Mouse (Mus musculus) embryo, embryonic 11 days (tissue): ENCODE measurements at regions not wholly inside any gene's neighbourhood (a gene's known extent, or its start where the extent isn't known, plus 50 kb on each side); places are given as distances from the start of the nearest gene placed in this dataset.
"Not testable (repeated sequence)": the region's sequence is repeated elsewhere in the genome, so short reads cannot be mapped to it uniquely, and the experiment has no call there.

Source experiments
- DNase-seq: peaks from one replicate; pipeline ENCODE4 v3.0.0-alpha.2; 2015

DNA sequence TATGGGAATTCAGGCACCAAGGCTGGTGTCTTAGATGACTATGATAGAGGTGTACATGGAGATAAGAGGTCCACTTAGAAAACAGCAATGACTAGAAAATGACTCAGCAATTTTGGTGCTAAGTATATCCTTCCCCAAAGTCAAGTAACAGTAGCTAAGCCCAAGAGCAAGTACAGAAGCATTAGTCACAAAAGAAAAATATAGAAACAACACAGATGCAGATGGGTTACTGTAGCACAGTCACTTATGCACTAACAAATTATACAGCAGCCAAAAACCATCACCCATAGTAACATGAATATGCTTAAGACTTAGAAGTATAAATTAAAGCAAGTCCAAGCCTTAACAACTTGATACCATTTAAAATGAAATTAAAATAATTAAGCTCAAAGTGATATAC lies 378.5 kb upstream of the Meis2 start:
- DNase-seq: no peak

DNA sequence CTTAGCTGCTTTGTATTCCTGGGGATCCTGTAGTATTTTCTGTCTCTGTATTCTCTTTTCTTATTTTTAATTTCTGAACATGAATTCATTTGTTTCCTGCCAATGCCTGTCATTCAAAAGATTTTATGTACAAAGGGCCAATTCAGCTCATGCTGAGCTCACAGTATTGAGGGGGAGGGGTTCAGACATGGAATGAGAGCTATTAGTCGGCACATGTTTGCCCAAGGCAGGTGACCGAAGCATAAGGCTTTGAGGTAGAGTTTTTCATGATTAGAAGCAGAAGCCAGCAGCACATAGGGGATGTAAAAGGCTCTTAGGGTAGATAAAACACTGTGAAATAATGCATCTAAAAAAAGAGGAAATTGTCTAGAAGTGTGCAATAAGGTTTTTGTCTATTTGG lies 374.6 kb upstream of the Meis2 start:
- peak; percentile 14 for DNase-seq

DNA sequence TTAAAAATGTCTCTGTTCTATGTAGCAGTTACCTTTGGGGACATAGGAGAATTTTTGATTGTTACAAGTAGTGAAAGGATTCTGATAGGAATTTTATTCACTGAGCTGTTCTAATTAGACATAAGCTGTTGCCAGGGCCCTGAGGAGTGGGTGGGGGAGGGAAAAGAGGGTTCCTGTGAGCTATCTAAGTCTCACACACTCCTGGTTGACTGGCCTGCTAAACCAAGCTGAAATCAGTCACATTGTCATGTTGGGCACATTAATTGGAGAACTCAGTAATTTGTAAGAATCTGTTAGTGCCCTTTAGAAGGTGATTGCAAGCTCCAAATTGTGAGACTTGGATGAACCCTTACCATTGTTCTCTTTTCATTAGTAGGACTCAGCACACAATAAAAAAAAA lies 367.8 kb upstream of the Meis2 start:
- DNase-seq: no peak

DNA sequence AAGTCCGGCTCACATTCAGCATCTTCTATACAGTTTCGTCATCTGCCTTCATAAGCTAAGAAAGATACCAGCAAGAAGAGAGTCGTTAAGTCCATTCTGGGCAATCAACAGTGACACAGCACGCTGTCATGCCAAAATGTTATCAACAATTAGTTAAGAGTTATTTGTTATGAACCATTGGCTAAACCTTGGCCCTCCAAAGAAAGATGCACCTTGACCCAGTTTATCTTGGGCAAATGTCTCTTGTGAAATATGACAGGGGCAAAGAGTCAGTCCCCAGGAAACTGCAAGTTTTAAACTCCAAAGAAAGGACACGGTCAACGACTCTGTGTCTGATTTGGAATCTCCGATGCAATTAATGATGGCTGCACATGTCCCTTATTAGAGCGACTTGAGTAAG lies 358.5 kb upstream of the Meis2 start:
- no peak for DNase-seq

DNA sequence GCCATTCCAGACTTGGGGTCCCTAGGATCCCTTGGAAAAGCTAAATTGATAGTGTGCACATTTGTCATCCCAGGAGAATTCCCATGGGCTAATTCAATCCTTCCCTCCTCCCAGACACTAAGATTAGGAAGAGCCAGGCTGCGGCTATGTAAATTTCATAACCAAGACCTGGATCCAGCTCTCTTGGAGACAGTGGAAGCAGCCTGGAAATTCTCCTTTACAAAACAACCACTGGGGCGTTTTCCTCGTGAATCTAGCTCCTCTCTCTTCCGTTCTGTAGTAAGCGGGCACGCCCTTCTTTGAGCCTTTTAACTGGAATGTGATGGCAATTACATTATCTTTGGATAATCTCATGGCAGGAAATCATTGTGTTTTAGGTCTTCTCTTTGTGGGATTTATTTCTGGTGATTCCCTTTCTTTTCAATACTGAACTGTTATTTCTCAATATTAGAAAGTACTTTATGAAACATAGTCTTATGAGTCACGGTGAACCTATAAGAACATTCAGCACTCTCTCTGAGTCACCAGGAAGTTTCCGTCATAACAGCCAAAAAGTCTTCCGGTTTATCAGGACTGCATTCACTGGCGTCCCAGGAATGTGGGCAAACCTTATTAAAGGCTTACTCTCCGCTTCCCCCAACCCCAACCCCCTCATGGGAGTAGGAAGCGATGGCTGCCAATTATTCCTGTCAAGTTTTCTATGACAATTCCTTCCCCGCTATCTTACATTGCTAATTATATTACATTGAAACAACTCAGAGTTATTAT lies 352.0 kb upstream of the Meis2 start:
- peak; percentile 4 for DNase-seq

DNA sequence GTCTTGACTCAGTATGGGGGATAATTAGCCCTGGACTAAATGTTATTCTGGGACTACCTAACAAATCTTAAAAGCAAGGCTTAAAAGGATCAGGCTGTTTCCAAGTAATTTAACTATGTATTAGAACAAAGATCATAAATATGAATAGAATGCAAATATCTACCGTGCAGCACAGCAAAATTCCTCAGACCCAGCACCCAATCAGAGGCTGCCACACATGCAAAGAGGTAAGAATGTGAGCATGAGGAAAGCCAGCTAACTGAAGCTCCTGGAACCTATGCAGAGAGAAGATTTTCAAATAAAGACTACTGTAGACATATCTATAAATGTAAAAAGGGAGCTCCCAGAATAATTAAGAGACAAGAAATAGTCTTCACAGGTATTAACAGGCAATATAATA lies 350.1 kb upstream of the Meis2 start:
- DNase-seq: no peak

DNA sequence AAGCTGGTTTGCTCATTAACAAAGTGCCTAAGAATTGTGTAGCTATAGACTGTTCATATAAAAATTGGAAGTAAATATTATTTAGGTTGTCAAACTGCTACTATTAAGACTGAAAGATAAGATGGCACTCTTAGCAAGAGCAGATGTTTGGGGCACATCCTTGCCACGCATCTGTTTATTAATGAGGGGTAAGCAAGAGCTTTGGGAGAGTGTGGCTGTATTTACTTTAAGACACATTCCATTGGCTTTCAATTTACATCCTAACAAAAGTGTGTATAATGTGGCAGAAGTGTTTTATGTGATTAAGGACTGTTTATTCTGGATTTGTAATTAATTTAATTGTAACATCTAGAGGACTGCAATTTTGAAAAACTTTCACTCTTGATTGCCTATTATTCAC lies 336.5 kb upstream of the Meis2 start:
- DNase-seq: no peak

DNA sequence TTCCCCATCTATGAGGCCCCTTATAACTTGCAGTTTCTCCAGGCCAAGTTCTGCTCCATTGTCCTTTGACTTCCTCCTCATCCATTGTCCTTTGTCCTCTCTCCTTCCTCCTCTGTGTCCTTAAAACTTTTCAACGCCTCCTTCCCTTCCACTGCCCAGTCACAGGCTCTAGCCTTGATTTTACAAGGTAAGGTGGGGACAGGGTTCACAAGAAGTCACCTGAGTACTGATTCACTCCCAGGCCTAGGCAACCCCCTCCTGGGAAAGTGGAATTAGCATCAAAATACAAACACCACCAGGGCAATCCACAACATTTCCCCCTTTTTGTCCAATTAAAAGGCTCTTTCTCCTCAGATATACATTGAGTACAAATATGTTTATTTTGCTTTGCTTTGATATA lies 334.3 kb upstream of the Meis2 start:
- DNase-seq: no peak

DNA sequence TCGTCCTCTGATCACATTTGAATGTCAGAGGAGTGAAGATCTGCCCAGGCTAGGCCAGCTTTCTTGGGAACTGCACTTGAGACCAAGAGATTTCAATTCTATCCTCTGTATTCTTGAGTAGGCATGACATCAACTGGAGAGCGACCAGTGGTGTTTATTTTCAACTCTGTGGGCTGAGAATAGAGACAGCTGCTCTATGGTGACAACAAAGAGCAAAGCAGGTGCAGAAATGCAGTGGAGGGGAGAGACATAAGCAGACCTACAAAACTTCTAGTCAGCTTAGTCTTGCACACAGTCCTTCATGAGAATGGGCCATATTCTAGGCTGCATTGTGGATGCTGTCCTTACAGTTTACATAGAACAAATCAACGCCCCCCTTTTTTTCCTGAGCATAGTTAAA lies 303.2 kb upstream of the Meis2 start:
- DNase-seq: no peak

DNA sequence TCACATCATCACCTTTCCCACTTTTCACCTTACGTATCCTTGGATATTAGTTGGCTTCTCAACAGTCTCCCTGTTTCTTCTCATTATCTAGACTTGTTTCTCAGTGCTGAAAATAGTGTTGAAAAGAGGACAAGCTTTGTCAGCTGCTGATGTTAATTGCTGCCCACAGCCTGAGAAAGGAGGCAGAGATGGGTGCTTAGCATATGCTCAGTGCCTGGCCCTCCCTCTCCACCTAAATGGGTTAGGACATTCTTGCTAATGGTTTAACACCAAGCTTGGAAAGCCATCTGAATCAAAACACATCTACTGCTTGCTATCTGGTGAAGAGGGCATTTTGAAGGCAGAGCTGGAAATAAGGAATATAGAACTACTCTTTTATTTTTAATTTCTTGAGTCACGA lies 298.5 kb upstream of the Meis2 start:
- DNase-seq: no peak

DNA sequence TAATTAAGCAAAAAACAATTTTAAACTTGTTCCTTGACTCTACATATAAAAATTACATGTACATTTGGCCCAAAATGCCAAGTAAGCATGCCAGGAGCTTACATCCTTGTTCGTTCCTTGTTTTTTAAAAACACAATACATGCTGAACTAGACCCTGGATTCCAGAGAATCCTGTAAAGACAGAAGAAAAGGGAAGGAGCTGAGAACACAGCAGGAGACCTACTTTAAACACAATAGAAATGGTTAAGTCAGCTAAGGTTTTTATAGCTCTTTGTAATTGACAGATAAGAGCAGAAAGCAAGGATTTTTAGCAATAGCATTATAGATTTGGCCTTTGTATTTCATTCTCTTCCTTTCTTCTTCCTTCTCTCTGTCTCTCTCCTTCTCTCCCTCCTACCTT lies 292.5 kb upstream of the Meis2 start:
- DNase-seq: no peak

DNA sequence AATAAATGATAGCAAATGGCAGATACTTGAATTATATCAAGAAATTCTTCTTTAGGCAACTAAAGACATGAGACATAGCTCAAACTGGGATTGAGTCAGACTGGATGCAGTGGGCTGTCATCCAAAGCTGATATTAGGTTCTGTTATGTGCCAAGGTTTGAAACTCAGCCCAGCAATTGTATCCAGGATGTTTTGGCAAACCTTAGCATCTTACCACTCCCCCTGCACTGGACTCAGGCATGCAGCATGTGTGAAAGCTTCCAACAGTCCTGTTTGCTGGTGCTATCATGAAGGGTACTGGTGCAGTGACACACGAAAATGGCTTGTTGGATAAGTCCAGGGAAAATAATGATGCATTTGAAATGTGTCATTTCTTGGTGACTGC lies 282.9 kb upstream of the Meis2 start:
- DNase-seq: no peak

DNA sequence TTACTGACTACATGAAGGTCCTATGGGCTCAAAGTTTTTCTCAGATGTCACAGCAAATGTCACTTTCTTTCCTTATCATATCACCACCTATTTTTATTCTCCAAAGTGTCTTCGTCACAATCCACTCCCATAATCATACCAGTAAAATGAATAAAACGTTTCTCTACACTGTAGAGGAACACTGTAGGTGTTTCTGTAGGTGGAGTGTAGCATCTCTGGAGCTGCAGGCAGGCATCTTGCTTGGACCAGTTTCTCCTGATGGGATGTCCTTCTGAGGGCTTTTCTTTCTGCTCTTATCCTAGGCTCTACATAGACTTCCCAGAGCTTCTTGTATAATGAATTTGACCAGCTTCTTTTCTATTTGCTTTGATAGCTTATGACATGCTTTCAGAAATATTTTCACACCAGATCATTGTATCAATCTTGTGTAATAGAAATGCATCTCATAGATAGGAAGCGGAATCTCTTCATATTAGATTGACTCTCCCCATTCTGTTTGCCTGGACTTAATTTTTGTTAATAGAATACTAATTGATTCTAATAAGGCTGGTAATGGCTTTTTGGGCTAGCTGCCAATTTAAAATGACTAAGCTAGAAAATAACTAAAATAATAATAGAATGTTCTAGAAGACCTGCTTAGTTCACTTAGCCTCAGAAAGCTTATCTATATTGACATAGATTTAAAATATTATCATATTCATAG lies 282.3 kb upstream of the Meis2 start:
- no peak for DNase-seq

DNA sequence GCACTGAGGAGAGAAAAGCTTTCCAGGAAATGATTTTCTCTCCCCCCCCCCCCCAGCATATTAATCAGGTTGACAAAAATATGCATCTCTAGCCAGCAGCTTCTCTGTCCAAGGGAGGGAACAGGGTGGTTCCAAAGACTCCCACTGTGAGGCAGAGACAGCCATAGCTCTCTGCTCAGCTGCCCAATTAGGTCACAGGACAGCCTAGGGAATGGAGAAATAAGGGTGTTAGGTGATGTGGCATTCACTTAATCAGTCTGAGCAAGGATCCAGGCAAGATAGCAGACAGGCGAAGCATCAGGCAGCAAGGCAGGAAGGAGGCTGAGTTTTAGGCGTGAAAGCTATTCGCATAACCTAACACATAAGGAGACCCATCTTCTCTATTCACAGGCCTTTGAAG lies 266.2 kb upstream of the Meis2 start:
- no peak for DNase-seq

DNA sequence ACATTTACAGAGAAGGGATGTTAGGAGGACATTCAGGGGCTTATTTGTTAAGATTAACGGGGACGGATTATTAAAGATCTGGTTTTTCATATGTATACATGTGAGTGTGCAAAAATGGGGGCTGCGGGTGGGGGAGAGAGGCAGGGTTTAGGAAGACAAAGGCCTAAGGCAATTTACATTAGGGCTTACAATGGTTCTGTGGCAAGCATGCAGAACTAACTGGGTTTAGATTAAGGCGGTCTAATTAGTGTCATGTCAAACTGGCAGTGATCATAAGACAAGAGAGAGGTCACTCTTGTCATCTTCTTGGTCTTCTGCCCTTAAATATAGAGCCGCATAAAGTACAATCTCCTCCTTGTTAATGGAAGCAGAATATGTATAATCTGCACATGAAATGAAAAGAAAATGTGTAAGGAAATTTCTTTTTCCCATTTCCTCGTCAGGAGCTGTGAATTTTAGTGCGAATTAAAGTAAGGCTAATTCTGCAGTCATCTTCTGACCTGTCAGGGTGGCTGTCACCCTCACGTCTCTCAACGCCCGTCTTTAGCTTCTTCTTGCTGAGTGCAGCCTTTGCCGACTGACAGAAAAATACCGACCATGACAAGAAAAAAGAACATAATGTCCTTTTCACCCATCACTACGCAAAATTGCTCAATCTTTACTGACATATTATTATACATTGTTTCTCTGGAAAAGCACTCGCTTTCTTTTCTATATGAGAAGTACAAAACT lies 256.6 kb upstream of the Meis2 start:
- no peak for DNase-seq

DNA sequence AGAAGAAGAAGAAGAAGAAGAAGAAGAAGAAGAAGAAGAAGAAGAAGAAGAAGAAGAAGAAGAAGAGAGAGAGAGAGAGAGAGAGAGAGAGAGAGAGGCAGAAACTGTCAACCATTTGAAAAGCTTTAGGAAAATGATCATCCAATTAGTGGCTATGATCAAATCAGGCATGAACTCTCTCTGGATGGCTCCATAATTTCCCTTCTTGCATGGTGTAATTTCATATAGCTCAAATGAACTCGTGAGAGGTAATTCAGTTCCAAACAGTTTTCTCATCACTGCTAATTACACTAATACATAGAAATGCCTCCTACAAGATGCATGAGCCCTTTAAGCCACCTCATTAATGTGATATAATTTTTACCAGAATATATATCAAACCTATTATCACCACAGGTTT lies 233.9 kb upstream of the Meis2 start:
- DNase-seq: no peak

DNA sequence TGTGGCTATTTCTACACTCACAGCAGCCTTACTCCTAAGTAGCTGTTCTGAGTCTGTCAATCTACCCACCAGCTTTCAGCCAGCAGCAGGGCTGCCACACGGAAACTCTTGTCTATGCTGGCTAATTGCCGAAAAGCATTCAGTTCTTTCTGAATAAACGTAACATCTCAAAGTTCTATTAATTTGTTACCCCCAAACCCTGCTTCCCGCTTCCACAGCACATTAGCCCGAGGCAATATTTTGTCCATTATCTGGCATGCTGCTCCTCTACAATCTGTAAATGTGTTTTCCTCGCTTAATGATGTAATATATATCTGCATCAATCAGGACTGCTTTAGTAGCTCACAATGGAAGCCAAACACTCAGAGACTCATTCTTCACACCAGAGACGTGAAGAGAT lies 224.2 kb upstream of the Meis2 start:
- no peak for DNase-seq

DNA sequence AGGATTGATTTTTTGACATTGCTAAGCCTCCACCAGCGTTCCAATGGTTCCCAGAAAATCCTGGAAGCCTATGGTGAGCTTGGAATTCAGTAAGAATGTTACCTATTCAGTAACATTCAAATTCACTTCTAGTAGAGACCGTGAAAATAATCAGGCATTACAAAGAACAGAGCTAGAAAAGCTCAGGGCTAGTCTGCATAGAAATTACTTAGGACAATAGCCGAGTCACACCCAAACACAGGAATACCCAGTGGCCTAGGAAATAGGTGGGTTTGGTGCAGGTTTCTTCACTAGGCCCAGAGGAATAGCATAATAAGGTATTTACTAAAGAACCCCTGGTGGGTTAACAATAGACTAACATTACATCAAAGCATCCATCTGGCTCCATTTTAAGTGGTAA lies 177.6 kb upstream of the Meis2 start:
- DNase-seq: not testable (repeated sequence)

DNA sequence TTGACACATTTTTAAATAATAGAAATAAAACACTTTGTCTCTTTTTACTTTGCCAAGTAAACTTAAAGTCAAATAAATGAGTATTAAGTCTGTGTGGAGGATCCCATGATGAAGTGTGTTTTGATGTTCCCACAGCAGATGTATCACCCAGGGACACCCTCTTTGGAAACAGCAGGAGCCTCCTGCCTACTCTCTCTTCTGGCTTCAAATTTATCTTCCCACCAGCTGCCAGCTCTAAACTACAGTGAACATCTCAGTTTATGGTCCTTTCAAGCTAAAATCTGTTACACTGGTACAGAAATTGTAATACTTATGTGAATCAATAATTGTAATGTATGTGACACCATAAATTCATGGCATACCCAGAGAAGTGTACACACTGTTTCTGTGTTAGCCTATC lies 171.1 kb upstream of the Meis2 start:
- DNase-seq: no peak

DNA sequence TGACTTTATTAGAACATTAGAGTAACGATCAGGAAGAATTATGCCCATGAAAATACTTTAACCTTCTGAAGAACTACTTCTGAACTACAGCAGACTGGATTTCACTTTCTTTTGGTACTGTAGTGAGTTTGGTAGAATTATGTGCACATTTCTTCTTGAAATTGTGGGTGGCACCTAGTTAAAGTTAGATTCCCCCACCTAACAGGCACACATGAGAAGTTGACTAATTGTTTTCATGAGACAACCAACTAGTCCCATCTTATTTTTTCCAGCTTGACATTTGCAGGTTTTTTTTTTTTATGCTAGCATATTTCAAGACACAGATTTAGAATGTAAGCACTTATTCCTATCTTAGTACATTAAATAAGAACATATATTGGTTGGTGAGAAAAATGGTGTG lies 167.2 kb upstream of the Meis2 start:
- DNase-seq: no peak

DNA sequence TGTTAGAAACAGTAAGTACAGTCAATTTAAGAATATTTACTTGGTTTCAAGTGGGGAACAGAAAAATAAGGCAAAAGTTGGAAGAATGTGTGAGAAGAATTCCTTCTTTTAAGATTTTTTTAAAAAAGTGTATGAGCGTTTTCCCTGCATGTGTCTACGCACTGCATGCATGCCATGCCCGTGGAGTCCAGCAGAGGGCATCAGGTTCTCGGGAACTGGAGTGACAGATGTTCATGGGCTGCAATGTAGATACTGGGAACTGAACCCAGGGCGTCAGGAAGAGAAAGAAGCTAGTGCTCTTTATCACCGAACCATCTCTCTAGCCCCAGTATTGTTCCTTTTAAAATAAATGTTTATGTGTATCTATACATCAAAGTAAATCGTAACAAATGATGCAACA lies 150.8 kb upstream of the Meis2 start:
- DNase-seq: peak; percentile 34

DNA sequence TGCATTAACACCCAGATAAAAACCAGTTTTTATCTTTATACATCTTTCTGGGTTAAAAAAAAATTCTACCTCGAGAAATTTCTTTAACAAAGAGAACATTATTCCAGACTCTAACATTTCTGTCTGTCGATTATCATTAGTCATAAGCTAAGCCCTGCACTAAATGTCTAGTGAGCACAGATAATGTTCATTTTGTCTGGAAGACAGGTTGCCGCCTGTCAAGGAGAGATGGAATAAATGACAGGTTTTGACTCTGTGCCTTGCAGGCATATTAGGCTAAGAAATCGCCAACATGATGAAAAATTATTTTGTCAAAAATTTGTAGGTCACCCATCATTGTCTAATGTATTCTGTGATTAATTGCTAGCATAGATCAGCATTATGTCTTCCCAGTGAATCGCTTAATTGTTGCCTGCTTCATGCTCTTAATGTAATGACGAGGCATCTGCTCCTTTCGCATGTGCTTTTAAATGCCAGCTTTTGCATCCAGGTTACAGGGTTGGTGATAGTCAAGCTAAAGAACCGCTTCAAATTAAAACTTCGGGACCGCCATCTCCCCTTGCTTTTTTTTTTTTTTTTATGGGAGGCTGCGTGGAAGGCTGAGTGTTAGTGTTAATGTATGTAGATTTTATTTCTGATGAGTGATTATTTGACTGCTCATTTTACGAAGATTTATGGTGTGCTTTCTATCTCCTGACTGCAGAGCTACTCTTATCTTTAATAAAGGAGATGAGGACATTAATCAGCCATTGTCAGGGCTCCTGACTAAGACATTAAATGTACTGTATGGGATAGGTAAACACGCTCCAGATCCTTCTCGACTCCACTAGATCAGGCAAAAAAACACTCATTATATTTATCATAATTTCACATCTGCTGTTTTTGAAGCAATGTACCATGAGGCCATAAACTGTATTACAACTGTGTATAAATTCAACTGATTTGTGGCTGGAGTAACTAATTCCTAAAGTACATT lies 135.9 kb upstream of the Meis2 start:
- DNase-seq: no peak

DNA sequence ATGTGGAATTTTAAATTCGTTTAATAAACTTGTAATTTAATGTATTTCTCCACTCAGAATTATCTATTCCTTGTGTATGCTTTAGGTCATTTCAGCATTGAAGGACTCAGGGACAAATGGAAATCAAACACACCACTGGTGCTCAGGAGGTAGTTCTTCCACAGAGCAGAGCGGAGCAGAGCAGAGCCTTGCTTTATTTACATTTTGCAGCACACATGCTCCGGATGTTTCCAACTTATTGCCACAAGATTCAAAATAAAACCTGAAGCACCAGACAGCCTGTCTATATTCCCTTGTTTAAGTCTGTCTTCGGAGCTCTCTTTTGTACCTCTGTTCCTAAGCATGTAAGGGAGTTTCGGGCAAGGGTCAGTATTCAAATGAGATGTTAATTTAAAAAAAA lies 135.2 kb upstream of the Meis2 start:
- DNase-seq: no peak
